Mouse (Mus musculus) layer of hippocampus, adult 9-10 months (tissue): ENCODE measurements at regions not wholly inside any gene's neighbourhood (a gene's known extent, or its start where the extent isn't known, plus 50 kb on each side); places are given as distances from the start of the nearest gene placed in this dataset.

ENCODE experiments used
- DNase-seq: peaks from one replicate; pipeline ENCODE4 v3.0.0; 2022; ENCODE audit warnings: low spot score

DNA sequence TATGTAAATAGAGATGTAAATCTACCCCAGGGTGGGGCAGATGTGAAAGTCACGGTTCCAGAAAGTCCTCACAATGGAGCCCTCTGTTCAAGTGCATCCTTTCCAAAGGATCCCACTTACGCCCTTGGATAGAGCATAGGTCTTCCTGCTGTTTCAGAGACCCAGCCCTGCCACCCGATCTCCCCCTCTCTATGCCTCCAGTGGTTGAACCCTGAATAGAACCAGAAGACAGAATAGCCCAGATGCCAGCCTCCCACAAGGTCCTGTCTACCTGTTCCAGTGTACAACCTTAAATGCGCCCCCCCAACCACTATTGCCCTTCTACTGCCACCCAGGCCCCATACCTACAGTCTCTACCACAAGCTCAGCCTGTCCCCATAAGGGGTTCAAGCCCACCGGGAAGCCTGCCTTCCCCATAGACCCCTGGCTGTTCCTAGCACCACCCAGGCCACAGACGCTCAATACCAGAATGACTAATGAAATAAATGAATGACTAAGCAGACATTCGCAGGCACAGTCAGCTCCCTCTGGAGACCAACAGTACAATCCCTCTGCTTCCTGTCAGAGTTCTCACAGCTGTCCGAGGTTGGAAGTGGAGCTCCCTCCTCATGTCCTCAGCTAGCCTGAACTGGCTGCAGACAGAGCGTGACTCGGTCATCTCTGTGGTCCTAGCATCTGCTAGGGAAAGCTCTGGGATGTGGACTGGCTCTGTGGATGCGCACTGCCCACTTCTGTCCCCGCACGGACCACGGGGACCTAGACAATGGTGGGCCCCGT, 133.4 kb upstream of the 1600014C23Rik start:
- no peak for DNase-seq

DNA sequence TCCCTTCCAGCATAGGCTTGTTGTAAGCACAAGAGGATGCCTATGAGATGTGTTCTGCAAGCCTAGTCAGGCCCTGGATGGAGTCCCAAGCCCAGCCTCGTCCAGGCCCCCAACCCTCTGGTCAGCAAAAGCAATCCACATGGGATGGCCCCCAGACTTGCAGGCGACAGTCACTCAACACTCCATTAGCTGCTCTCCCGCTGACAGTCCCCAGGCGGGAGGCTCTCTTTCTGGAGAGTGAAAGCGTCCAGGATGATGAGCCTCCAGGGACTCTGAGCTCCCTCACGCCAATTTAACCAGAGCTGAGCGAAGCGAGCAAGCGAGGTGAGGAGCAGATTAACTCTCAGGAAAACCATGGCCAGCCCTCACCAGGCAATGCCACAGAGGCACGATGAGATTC, 132.7 kb upstream of the 1600014C23Rik start:
- DNase-seq: no peak

DNA sequence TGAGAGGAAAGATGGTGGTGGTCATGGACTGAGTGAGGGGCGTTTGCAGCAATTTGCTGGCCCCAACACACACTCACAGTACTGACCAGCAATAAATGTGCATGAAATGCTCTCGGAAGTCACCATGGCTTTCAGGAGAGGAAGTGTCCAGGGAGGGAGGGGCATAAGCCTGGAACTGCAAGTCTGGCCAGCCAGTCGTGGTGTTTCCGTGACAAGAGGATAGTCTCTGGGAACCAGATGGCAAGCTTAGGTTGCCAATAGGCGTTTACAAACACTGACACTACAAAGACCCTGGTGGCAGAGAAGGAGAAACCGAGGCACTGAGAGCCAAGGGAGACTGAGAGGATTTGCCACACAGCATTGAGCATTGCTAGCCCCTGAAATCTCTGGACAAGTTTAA, 132.3 kb upstream of the 1600014C23Rik start:
- DNase-seq: no peak

DNA sequence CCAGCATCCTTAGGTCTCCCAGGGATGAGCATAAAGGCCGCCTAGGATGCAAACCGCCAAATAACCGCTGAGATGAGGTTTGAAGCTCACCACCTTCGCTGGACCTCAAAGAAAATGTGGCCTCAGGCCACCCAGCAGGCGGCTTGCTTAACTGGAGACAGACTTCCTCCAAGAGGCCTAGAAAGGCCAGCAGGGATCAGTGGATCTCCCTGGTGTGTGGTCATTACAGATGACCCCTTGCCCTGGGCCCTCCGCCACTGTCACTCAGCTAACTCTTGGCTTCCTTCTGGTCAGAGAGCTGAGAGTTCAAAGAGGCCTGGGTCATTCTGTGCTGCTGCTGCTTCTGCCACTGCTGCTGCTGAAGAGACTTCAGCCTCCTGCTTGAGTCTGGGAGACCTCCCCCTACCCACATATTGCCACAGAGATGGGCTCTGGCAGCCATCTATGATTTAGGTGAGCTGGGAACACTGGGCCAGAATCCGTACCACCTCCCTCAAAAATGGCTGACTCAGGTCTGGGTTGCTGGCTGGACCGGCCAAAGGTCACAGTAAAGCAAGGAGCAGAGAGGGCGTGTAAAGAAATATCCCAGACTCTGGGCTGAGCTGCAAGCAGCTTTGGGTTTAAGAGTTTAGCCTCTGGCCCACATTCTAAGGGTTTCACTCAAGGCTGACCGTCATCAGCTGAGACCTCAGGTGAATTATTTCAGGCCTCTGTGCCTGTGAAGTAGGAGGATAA, 130.0 kb upstream of the 1600014C23Rik start:
- DNase-seq: no peak

DNA sequence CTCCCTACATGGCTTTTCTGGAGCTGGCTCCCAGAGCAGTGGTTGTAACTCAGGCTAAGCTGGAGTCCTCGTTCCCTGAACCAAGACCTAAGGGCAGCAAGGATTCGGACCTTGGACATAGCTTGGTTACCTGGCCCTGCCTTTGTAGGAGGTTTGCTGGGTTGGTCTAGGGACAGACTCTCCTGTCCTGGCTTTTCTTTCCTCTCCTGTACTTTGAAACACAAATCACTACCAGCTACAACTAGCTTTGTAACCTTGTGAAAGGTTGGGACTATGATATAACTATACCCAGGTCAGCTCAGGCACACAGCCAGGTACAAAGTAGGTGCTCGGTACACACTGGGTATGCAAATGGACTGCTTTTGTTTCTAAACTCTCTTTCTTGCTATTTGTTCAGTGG, 129.4 kb upstream of the 1600014C23Rik start:
- no peak for DNase-seq

DNA sequence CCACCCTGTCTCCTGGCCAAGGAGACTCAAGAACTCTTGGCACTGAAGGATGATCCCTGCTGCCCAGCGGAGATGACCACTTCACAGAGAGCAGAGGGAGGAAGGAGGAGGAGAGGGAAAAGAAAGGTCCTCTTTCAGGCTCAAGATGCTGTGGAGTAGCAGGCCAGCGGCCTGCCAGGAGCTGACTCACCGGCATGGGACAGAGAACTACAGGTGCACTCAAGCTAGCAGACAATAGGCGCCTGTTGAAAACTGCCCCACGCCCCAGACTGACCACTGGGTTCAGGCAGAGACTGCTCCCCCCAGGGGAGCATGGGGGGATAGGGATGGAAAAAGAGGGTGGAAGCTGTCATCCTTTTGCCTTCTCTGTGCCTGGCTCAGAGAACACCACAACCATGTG, 125.8 kb upstream of the 1600014C23Rik start:
- DNase-seq: no peak

DNA sequence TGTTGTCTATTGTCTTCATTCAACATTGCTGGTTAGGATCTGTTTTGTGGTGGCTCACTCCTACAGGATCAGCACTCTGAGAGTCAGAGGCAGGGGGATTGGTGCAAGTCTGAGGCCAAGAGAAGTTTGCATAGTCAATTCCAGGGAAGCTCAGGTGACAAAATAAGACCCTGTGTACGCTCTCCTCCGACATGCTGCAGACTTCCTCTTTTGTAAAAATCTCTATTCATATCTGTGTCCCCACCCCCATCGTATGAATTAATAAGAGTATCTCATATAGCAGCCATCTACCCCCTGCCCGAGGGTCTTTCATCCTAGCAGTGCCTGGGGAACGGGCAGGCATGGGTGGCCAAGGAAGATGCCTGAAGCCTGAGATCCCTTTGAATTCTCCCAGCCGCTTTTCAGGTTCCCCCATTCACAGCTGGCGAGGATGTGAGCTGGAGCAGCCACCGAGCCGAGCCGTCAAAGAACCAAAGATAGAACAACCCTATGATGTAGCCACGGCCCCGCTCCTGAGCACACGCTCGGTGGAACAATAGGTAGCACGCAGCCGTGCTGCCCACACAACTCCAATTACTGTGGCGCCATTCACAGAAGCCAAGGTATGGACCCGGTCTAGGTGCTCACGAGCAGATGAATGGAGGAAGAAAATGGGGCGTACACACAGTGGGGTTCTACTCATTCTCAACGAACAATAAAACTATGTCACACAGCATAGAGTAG, 120.4 kb upstream of the 1600014C23Rik start:
- DNase-seq: no peak

DNA sequence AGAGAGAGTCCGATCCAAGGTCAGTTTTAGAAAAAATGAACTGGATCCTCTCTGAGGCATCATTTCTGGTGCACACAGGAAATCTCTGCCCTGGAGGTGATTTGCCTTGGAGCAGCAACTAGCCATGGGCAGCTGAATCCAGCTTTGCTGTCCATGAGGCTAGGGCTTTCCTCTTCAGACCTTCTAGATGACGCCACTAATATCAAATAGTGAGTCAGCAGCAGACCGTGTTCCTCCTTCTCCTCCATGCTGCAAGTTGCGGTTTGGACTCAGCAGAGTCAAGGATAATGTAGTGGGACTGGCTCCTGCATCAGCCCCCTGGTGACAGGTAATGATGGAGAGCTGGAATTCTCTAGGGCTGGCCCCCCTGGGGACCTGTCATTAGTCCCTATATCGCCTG, 118.8 kb upstream of the 1600014C23Rik start:
- DNase-seq: no peak

DNA sequence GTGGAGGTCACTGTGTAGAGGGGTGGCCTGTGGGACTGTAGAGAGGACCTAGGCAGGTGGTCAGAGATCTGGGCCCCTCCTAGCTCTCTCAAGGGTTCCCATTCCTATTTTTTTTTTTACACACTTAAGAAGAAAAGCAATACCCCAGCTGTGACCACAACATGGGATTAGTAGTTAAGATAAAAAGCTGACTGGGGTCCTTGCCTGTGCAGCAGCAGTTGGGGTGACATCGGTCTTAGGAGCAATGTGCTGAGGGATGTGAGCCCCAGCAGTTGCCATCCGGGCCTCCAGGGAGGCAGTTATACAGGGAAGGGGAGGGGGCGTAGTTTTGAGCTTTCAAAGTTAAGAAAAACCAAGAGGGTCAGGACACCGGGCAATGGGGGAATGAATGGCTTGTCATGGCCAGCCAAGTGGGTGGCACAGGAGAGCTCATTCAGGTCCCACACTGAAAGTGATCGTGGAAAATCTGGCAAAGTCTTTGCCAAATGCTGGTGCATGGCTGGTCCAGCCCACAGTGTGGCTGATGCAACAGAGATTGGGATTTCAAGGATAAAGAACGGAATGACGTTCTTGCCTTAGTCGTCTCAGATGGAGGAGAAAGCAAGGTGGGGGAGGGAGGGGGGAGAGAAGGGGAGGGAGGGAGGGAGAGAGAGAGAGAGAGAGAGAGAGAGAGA, 118.2 kb upstream of the 1600014C23Rik start:
- DNase-seq: no peak

DNA sequence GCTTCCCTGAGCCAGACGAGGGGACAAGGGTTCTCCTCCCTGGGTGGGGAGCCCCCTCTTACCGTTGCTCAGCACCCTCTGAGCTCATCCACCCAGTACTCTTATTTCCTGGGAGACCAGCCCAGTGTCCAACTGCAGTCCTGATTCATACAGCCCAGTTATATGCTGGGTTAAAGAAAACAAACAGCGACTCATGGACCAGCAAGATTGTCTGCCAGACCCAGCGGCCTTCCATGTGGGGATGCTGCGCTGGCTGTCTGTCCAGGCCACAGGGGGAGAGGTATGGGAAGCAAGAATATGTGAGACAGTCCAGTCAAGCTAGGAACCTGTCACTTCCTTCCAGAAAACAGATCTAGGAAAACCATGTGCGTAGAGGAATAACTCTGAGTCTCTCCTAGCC, 117.3 kb upstream of the 1600014C23Rik start:
- DNase-seq: no peak

DNA sequence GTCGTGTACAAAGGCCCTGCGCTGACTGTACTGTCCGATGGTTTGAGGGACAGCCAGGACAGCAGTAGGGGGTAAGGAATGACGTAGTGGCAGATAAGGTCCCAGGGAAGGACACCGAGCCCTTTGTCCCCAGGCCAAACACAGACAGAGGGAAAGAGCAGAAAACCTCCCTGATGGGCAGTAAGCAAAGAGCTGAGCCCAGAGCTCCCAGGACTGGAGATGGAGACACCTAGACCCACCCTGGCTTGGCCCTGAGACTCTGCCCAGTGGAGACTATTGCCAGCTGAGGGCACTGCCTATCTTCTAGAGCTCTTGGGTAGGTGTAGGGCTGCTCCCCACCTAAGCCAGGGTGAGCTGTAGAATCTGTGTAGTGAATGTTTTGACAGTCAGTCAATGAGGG, 116.5 kb upstream of the 1600014C23Rik start:
- no peak for DNase-seq

DNA sequence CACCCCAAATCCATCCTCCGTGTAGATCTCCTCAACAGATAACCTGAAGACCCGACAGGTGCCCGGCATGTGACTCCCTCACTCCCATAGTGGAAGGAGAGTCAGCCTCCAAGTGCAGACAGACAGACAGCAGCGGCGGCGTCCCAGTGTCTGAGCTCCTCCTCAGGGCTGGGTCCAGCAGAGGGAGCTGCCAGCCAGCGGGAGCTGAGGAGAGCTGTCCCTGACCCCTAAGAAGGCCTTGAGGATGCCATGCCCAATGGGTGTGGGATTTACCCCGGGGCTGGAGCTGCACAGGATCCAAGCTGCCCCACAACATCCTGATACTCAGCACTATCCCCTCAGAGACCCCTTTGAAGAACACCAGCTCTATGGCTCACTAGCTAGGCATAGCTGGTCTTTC, 115.0 kb upstream of the 1600014C23Rik start:
- DNase-seq: no peak

DNA sequence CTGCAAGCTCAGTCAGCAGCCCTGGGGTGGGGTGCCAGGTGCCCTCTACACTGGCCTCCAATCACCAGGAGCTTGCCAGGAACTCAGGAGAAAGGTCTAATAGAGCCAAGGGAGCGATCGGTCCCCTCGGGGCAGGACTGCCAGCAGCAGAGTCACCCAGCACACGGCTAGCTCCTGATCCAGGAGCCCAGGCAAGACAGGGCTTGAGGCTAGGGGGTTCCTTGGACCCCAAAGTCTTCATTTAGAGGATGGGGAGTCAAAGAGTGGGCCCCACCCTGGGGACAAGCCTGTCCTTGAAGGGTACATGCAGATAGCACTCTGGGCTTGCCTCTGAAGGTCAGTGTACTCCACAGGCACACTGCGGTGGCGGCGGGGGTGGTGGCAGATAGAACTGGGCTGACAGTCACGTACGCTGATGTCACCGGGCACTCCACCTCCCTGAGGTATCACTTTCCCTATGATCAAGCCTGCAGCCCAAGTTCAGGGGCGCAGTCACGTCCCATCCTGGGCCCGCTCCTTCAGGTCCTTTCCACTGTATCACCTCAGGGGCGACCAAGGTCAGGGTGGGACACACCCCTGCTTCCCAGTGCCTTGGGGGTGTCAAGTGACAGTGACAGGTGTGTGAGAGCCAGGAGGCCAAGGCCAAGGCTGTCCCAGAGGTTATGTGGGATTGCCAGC, 114.2 kb upstream of the 1600014C23Rik start:
- no peak for DNase-seq

DNA sequence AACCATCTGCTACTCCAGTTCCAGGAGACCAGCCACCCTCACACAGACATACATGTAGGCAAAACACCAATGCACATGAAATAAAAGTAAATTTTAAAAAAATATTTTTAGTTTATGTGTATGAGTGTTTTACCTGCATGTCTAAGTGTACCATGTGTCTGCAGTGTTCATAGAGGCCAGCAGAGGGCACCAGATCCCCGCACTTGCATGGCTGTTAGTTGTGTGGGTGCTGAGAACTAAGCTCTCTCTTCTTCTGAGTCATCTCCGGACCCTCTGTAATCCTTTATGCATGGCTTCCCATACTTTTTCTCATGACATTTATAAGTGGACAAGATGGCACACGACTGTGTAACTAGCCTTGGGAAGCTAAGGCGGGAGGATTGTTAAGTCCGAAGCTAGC, 112.2 kb upstream of the 1600014C23Rik start:
- DNase-seq: no peak

DNA sequence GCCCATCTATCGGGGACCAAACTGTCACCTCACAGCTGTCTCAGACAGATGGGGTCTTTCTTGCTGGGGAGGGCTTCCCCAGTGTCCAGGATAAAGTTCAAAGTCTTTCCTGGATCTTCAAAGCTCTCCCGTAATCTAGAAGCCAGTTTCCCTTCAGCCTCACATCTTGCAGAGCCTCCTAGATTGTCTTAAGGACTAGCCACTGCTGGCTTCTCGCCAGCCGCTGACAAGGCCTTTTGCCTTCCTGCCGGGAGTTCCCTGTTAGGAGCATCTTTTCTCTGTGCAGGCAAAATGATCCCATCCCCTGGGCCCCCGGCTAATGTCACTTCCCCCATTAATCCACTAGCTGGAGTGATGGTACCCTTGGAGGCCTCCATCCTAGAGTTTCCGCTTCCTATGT, 103.1 kb upstream of the 1600014C23Rik start:
- DNase-seq: no peak

DNA sequence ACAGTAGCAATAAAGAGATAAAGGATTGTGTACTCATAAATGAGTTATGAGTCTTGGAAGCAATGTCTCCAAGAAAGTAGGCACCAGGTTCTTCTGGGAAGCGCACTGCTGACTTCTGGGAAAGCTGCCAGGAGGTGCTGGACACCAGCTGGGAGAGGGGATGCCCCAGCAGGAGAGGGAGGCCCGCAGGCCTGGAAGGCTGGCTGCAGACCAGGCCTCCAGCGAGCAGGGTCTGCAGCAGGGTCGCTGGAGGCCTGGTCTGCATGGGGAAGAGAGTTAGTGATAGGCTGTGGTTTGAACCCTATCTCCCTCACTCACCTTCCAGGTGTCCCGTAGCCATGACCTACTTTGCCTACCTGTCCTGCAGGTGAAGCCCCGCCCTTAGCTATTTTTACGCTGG, 102.6 kb upstream of the 1600014C23Rik start:
- DNase-seq: no peak

DNA sequence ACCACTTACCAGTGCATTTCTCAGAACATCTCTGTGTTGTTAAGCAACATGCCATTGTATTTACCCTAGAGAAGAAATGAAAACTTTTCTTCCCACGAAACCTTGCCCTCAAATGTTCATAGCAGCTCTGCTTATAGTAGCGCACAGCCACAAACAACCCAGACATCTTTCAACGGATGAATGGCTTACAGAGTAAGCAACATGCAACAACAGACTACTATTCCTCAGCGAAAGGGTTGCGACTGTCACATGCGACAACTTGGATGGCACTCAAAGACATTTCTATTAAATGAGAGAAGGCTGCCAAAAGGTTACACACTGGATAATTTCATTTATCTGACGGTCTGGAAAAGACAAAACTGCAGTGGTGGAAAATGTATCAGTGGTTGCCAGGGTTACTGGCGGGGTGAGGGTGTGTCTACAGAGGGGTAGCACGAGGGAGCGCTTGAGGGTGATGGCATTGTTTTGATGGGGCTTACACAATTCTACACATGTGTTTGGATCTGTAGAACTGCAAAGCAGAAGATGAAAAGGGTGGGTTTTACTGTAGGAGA, 101.0 kb upstream of the 1600014C23Rik start:
- no peak for DNase-seq

DNA sequence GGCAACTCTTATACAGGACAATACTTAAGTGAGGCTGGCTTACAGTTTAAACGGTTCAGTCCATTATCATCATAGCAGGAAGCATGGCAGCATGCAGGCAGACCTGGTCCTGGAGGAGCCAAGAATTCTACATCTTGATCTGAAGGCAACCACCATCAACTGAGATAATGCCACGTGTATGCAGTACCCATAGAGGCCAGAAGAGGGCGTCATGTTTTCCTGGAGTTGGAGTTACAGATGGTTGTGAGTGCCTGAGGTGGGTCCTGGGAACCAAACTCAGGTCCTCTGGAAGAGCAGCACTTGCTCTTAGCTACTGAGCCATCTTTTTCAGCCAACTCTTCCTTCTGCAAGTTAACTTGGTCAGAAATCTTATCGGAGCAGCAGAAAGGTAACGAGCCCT, 96.7 kb upstream of the 1600014C23Rik start:
- no peak for DNase-seq

DNA sequence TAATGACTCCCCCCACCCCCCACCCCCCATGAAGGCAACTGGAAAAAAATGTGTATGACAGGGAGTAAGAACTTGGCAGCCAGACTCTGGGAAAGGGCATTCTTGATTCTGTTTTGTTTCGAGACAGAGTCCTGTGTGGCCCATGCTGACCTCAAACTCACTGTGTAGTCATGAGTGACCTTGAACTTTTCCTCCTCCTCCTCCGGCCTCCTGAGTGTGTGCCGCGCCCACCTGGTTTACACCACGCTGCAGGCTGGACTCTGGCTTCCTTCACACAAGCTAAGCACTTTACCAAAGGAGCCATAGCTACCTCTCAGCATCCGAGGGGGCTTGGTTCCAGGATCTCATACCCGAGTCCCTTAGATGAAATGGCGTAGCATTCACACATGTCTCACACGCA, 95.9 kb upstream of the 1600014C23Rik start:
- no peak for DNase-seq

DNA sequence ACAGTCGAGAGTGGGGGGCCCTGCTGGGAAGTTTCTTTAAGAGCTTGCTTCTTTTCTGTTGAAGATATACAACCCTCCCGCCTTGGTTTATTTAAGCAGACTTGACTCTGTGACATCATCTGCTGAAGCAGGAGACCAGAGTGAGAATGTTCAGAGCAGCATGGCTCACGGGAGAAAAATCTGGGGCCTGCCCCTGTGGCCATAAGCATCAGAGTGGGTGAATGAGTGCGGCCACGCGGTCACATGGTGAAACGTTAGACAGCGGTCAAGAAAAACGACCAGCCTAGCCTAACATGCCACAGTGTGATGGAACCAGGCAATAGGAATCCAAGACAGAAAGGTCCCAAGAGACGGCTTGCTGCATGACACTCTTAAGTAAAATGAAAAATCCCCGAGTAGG, 95.2 kb upstream of the 1600014C23Rik start:
- no peak for DNase-seq

DNA sequence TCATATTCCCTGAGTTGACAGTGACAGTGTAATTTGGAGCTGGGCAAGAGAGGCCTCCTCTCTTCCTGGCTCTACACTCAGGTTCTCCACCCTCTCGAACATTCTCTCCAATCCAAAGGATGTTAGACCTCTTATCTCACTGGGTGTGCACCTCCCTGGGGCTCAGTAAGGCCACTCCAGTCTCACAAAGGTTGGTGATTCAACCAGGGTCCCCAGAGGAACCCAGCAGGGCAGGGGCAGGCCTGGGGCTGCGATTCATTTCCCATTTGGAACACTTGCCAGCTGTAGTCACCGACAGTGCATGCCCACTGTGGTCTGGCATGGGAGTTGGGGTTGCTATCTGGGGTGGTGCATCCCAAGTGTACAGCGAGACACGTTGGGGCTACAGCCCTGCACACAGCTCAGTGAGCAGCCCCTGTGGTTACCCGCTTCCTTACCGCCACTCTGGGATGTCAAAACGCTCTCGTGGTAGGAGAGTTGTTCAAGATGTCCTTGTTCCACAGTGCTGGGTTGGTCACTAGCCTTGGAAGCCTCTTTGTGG, 94.7 kb upstream of the 1600014C23Rik start:
- no peak for DNase-seq
